Mouse (Mus musculus): ENCODE measurements around the gene Usp49.

Usp49 gene

GRCm38 (mm10) chr17:47735553-47736100 is 105.1 kb downstream of the Usp49 start:
- no peak for DNase-seq (ENCODE audit: extremely low spot score, low spot score)
